Mouse (Mus musculus): ENCODE results near the gene Tmem259. TPM values are rescaled to one million over a fixed set of nuclear protein-coding genes. Genes with fewer than 3 reads are reported as not detected.

The Tmem259 gene
- polyA plus RNA-seq, 1 experiment: 47.6 TPM

DNA sequence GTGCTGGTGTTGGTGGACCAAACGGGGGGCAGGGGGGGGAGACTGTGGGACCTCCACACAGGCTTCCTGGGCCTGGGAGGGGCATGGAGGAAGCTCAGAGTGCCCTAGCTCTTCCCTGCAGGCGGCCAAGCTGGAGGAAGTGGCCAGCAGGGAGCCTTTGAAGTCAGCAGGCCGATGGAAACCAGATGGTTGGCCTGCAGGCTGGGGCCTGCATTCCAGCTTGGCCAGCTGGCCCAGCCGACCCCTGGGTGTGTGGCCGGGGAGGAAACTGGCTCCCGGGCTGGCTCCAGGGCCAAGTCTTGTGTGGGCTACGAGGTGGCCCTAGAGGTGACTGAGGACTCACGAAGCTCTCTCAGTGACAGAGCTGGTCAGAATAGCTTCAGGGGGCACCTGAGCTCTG, 51.4 kb downstream of the Tmem259 start:
- H3K9me3 ChIP-seq (ENCODE audit: control insufficient read depth, low read length): no peaks in the 10 kb centered on the region
- H3K27me3 ChIP-seq (ENCODE audit: control insufficient read depth): no peaks in the 10 kb centered on the region
- TF ChIP-seq GATA1 (IDR thresholded peaks at IDR 0.05; ENCODE audit: low read length) (no peak), TAL1 (IDR thresholded peaks at IDR 0.05; ENCODE audit: low read length) (no peak)
- H3K36me3 ChIP-seq (ENCODE audit: control insufficient read depth): peaks cover 50% of the 10 kb centered on the region
- no peak overlapping the region for H3K4me3 ChIP-seq (replicated peaks)
- peaks cover 49% of the 10 kb centered on the region for H3K4me1 ChIP-seq (ENCODE audit: control insufficient read depth)

DNA sequence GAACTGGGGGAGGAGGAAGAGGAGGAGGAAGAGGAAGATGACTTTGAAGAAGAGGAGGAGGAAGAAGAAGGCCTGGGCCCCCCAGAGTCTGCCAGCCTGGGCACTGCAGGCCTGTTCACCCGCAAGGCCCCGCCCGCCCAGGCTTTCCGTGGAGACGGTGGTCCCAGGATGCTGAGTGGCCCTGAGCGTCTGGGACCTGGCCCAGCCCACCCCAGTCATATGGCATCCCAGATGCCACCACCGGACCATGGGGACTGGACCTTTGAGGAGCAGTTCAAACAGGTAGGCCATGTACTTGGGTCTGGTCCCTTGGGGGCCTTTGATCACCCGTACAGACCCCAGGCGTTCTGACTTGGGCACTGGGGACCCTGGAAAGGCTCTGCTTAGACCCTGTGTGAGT, 52.3 kb downstream of the Tmem259 start:
- no peaks in the 10 kb centered on the region for H3K27me3 ChIP-seq (ENCODE audit: control insufficient read depth)
- no peak overlapping the region for H3K4me3 ChIP-seq (replicated peaks)
- H3K9me3 ChIP-seq (ENCODE audit: control insufficient read depth, low read length): no peaks in the 10 kb centered on the region
- peaks cover 49% of the 10 kb centered on the region for H3K4me1 ChIP-seq (ENCODE audit: control insufficient read depth)
- no peak for TF ChIP-seq TAL1 (IDR thresholded peaks at IDR 0.05; ENCODE audit: low read length)
- no peak for TF ChIP-seq GATA1 (IDR thresholded peaks at IDR 0.05; ENCODE audit: low read length)
- peaks cover 45% of the 10 kb centered on the region for H3K36me3 ChIP-seq (ENCODE audit: control insufficient read depth)

DNA sequence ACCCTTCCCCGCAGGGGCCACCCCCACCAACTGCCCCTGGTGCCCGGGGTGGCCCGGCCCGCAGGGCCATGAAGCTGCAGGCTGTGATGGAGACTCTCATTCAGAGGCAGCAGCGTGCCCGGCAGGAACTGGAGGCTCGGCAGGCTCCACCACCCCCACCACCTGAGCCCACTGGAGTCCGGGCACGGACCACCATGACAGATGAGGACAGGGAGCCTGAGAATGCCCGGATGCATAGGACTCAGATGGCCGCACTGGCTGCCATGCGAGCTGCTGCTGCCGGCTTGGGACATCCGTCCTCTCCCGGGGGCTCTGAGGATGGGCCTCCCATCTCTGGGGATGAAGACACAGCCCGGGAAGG, 53.3 kb downstream of the Tmem259 start:
- TF ChIP-seq GATA1 (IDR thresholded peaks at IDR 0.05; ENCODE audit: low read length): no peak
- no peak for TF ChIP-seq TAL1 (IDR thresholded peaks at IDR 0.05; ENCODE audit: low read length)
- H3K4me3 ChIP-seq (replicated peaks): no peak overlapping the region
- peaks cover 45% of the 10 kb centered on the region for H3K36me3 ChIP-seq (ENCODE audit: control insufficient read depth)
- peaks cover 53% of the 10 kb centered on the region for H3K4me1 ChIP-seq (ENCODE audit: control insufficient read depth)
- no peaks in the 10 kb centered on the region for H3K9me3 ChIP-seq (ENCODE audit: control insufficient read depth, low read length)
- H3K27me3 ChIP-seq (ENCODE audit: control insufficient read depth): no peaks in the 10 kb centered on the region

DNA sequence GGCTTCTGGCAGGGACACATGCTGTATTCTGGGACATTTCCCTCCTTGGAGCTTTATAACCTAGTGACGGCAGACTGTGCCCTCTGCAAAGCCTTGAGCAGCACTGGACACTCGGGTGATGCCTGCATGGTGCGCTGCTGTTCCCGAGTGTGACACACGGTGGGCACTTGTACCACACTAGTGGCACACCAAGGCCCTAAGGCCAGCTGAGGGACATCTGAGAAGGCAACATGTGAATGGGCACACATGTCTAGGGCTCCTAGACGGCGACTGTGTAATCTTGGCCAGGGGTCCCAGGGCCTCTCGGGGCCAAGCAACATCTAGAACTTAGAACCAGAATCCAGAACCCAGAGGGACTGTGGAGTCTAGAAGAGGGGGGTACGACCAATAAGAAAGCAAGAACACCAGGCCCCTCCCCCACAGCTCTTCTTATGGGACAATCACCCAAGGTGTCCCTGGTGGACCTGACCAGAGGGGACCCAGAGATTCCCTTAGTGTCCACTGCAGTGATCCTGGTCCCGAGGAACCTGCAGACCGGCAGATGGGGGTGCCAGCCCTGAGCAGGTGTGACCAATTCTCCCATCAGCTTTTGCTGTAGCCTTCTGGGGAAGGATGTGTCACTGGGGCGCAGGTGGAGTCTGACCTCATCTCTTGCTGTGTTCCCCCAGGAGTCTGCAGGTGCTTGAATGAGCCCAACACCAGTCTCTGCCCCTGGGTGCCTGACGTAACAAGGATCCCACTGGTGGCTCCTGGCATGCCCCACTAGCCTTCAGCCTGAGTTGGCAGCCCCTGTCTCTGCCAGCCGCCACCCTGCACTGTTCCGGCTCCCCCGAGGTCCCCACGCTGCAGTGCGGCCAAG, 53.9 kb downstream of the Tmem259 start:
- peak overlapping the region; percentile 30 for H3K4me3 ChIP-seq (replicated peaks)
- no peaks in the 10 kb centered on the region for H3K9me3 ChIP-seq (ENCODE audit: control insufficient read depth, low read length)
- TF ChIP-seq GATA1 (IDR thresholded peaks at IDR 0.05; ENCODE audit: low read length) (no peak), TAL1 (IDR thresholded peaks at IDR 0.05; ENCODE audit: low read length) (no peak)
- no peaks in the 10 kb centered on the region for H3K27me3 ChIP-seq (ENCODE audit: control insufficient read depth)
- peaks cover 41% of the 10 kb centered on the region for H3K36me3 ChIP-seq (ENCODE audit: control insufficient read depth)
- H3K4me1 ChIP-seq (ENCODE audit: control insufficient read depth): peaks cover 56% of the 10 kb centered on the region

DNA sequence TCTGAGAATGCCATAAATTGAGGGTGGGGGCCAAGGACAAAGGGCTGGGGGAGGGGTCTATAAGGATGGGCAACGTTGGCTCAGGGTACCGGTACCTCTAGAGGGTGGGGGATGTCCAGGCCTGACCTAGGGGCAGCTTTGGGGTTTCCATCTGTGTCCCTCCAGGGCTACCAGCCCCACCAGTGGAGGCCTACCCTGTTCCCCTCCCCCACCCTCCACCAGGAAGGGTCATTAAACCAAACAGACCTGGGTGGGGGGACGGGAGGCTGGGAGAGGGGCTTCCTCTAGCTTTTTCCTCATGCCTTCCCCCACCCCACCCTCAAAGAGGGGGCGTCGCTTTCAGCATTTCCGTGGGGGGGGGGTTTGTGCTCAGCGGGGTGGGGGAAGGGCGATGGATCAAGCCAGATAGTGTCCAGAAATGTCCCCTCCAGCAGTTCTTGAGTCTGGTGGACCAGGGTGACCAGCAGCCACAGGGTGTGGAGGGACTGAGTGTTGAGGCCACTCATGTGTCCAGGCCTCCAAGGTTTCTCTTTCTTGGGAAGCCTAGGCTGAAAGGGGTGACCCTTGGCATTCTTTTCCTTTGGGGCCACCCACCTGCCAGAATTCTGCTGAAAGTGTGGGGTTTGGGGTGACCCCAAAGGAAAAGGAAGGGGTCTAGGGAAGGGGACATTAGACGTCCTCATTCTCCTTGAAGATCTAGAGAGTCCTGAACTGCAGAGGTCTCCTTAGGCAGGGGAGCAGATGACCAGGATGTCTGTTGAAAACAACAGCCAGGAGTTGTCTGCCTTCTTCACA, 55.0 kb downstream of the Tmem259 start:
- peaks cover 1% of the 10 kb centered on the region; the same call in 1 of the 2 replicates for H3K27me3 ChIP-seq (ENCODE audit: control insufficient read depth)
- peaks cover 36% of the 10 kb centered on the region for H3K36me3 ChIP-seq (ENCODE audit: control insufficient read depth)
- peak overlapping the region; percentile 39 for H3K4me3 ChIP-seq (replicated peaks)
- TF ChIP-seq GATA1 (IDR thresholded peaks at IDR 0.05; ENCODE audit: low read length) (no peak), TAL1 (IDR thresholded peaks at IDR 0.05; ENCODE audit: low read length) (no peak)
- peaks cover 56% of the 10 kb centered on the region for H3K4me1 ChIP-seq (ENCODE audit: control insufficient read depth)
- H3K9me3 ChIP-seq (ENCODE audit: control insufficient read depth, low read length): no peaks in the 10 kb centered on the region

DNA sequence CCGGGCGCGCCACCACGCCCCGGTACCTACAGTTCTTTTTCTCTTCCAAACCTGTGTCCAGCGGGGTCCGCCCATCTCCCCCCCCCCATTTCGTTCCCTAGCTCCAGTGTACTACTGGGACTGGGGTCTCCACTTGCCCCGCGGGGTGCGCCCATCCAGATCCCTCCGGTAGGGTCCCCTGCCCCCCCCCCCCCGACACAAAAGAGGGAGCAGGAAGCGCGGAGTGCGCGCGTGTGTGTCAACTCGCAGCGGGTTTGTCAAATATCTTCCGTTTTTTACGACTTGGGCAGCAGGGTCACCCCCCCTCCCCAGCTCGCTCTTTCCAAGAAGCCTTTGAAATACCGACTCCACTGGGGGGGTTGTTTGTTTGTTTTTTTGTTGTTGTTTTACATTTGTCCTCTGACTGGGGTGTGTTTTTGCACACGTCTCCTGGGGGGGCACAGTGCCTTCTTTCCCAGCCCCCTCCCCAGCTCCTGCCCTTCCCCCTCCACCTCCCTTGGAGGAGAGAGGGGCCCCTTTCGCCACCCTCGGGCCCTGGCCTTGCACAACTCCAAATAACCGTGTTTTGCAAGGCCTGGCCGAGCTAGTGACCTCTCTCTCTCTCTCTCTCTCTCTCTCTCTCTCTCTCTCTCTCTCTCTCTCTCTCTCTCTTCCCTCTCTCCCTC, 56.0 kb downstream of the Tmem259 start:
- H3K9me3 ChIP-seq (ENCODE audit: control insufficient read depth, low read length): no peaks in the 10 kb centered on the region
- peaks cover 28% of the 10 kb centered on the region for H3K36me3 ChIP-seq (ENCODE audit: control insufficient read depth)
- H3K4me3 ChIP-seq (replicated peaks): peak overlapping the region; percentile 82
- peaks cover 8% of the 10 kb centered on the region for H3K27me3 ChIP-seq (ENCODE audit: control insufficient read depth)
- TF ChIP-seq GATA1 (IDR thresholded peaks at IDR 0.05; ENCODE audit: low read length) (no peak), TAL1 (IDR thresholded peaks at IDR 0.05; ENCODE audit: low read length) (no peak)
- peaks cover 53% of the 10 kb centered on the region for H3K4me1 ChIP-seq (ENCODE audit: control insufficient read depth)

DNA sequence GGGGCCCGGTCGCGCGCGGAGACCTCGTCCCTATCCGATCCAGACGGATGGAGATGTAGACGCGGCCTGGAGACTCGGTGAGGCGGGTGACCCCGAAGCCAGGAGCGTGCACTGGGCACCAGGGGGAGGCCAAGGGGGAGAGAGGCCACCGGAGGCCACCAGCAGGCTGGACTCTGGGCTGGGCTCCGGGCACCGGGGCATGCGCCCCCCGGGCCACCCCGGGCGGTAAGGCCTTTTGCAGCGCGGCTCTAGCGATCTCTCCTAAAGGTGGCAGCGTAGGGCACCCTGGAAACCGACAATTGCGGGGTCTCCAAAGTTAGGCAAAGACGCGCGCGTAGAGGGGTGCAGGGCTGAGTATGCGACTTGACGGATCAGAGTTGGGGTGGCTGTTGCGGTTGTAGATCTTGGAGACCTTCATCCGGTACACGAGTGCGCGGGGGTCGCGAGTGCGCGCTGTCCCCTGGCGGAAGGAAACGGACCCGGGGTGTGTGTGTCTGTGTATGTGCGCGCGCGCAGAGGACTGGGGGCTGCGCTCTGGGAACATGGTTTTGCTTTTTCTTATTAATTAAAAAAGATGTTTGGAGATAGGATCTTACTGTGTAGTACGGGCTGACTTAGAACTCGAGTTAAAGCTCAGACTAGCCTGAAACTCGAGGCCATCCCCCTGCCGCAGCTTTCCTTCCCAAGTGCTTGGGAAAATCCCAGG, 56.7 kb downstream of the Tmem259 start:
- no peaks in the 10 kb centered on the region for H3K9me3 ChIP-seq (ENCODE audit: control insufficient read depth, low read length)
- TF ChIP-seq TAL1 (IDR thresholded peaks at IDR 0.05; ENCODE audit: low read length) (no peak), GATA1 (IDR thresholded peaks at IDR 0.05; ENCODE audit: low read length) (no peak)
- H3K4me1 ChIP-seq (ENCODE audit: control insufficient read depth): peaks cover 53% of the 10 kb centered on the region
- peak overlapping the region; percentile 82 for H3K4me3 ChIP-seq (replicated peaks)
- H3K36me3 ChIP-seq (ENCODE audit: control insufficient read depth): peaks cover 22% of the 10 kb centered on the region
- H3K27me3 ChIP-seq (ENCODE audit: control insufficient read depth): peaks cover 15% of the 10 kb centered on the region

DNA sequence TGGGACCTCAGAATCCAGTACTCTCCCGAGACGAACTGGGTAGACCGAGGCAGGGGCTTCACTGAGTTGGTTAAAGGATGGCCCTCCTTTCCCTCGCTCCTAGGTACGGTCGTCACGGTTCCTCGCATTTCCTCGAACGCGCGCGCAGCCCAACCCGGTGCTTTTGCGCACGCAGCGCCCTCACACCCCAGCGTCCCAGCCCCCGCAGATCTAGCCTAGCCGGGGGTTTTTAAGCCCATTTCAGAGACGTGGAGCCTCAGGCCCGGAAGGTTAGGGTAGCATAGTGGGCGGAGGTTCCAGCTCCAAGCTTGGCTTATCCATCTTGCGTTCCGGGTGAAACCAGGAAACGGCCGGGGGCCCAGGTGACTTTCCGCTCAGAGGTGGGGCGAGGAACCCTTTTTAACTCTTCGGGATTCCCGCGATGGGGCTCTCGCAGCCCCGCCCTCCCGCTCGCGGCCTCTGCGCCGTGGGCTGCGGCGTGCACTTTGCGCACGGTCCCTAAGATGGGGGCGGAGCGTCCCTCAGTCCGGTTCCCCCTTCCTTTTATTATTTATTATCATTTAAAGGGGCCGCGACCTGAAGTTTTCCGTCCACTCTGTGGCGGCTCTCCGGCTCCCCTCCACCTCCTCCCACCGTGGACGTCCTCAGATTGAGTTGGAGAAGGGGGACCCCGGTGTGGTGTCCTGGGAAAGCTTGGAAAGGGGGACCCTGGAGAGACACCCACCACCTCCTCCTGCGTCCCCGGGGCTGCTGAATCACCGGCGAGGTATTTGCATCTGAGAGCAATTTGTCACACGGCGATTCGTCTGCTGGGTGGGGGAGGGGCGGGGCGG, 57.4 kb downstream of the Tmem259 start, which contains the start of gene Arid3a:
Gene Arid3a (plus strand): TSS at position 553 of the 833 bp plus-strand sequence.
- peaks cover under 1% of the 10 kb centered on the region; the same call in 1 of the 2 replicates for H3K9me3 ChIP-seq (ENCODE audit: control insufficient read depth, low read length)
- peak within 1 kb of the TSS; percentile 82 for H3K4me3 ChIP-seq (replicated peaks)
- peaks cover 15% of the 10 kb centered on the region for H3K36me3 ChIP-seq (ENCODE audit: control insufficient read depth)
- peaks cover 23% of the 10 kb centered on the region for H3K27me3 ChIP-seq (ENCODE audit: control insufficient read depth)
- TF ChIP-seq GATA1 (IDR thresholded peaks at IDR 0.05; ENCODE audit: low read length) (no peak), TAL1 (IDR thresholded peaks at IDR 0.05; ENCODE audit: low read length) (no peak)
- peaks cover 54% of the 10 kb centered on the region for H3K4me1 ChIP-seq (ENCODE audit: control insufficient read depth)
